Mouse (Mus musculus) C2C12 (cell line): ENCODE data around the gene Cited1. TPM values are rescaled to one million over a fixed set of nuclear protein-coding genes. Genes with fewer than 3 reads are reported as not detected.

Experiments used
- H3K27me3 ChIP-seq: one replicate; pipeline ENCODE4 v1.6.1; 2011; ENCODE audit not compliant: control insufficient read depth, insufficient read depth, insufficient read length
- H3K36me3 ChIP-seq: one replicate; pipeline ENCODE4 v1.6.1; 2011; ENCODE audit not compliant: control insufficient read depth, insufficient read depth
- H3K4me3 ChIP-seq: one replicate; pipeline ENCODE4 v1.5.1; 2011; ENCODE audit warnings: mild to moderate bottlenecking, control low read depth; ENCODE audit not compliant: poor library complexity, insufficient read depth, severe bottlenecking
- H3K79me2 ChIP-seq: one replicate; pipeline ENCODE4 v1.6.1; 2011; ENCODE audit not compliant: control insufficient read depth, insufficient read depth
- H3K79me3 ChIP-seq: one replicate; pipeline ENCODE4 v1.6.1; 2011; ENCODE audit warnings: low read depth, control low read depth
- H3ac ChIP-seq: one replicate; pipeline ENCODE3; 2011; ENCODE audit warnings: low read depth; ENCODE audit not compliant: control insufficient read depth, insufficient read length
- CEBPB ChIP-seq: IDR thresholded peaks from one replicate; pipeline ENCODE4 v1.6.1; 2011; ENCODE audit warnings: low read depth, mild to moderate bottlenecking, control low read depth, moderate library complexity
- CTCF ChIP-seq: IDR thresholded peaks from one replicate; pipeline ENCODE4 v1.5.1; 2011; ENCODE audit not compliant: control insufficient read depth, insufficient read depth, insufficient read length
- FOSL1 ChIP-seq: IDR thresholded peaks from one replicate; pipeline ENCODE4 v1.8.0; 2011; ENCODE audit warnings: mild to moderate bottlenecking, low read length; ENCODE audit not compliant: poor library complexity, insufficient read depth, severe bottlenecking
- MAX ChIP-seq: IDR thresholded peaks from one replicate; pipeline ENCODE4 v1.6.1; 2011; ENCODE audit warnings: mild to moderate bottlenecking, control low read depth
- MYOD1 ChIP-seq: IDR thresholded peaks from one replicate; pipeline ENCODE4 v1.6.1; 2011; ENCODE audit warnings: low read depth; ENCODE audit not compliant: control insufficient read depth, insufficient read length
- MYOG ChIP-seq: IDR thresholded peaks from one replicate; pipeline ENCODE4 v1.6.1; 2011; ENCODE audit not compliant: control insufficient read depth, insufficient read length; ENCODE audit errors: extremely low read depth
- USF1 ChIP-seq: IDR thresholded peaks from one replicate; pipeline ENCODE4 v1.6.1; 2011; ENCODE audit warnings: low read depth, mild to moderate bottlenecking, control low read depth, moderate library complexity
- long read RNA-seq, 2 experiments: library from polyadenylated mRNA; unstranded; transcript quantifications; one replicate each; pipeline ENCODE4 v2.0.0; 2019 to 2020
- polyA plus RNA-seq: library from polyadenylated mRNA; unstranded; fragments of >200 nt; fragmentation: generic; extraction: Trizol; gene quantifications from one replicate; pipeline ENCODE4 v1.2.1, GENCODE M21; 2012; ENCODE audit warnings: missing spikeins

Cited1 gene
- 12.3 TPM for polyA plus RNA-seq
- long read RNA-seq, experiment 1, partial matches to known transcripts: 0 of 2 reads
- long read RNA-seq, experiment 1, other reads (novel, unspliced or antisense): 0 of 2 reads
- long read RNA-seq, experiment 2: 0 reads

DNA sequence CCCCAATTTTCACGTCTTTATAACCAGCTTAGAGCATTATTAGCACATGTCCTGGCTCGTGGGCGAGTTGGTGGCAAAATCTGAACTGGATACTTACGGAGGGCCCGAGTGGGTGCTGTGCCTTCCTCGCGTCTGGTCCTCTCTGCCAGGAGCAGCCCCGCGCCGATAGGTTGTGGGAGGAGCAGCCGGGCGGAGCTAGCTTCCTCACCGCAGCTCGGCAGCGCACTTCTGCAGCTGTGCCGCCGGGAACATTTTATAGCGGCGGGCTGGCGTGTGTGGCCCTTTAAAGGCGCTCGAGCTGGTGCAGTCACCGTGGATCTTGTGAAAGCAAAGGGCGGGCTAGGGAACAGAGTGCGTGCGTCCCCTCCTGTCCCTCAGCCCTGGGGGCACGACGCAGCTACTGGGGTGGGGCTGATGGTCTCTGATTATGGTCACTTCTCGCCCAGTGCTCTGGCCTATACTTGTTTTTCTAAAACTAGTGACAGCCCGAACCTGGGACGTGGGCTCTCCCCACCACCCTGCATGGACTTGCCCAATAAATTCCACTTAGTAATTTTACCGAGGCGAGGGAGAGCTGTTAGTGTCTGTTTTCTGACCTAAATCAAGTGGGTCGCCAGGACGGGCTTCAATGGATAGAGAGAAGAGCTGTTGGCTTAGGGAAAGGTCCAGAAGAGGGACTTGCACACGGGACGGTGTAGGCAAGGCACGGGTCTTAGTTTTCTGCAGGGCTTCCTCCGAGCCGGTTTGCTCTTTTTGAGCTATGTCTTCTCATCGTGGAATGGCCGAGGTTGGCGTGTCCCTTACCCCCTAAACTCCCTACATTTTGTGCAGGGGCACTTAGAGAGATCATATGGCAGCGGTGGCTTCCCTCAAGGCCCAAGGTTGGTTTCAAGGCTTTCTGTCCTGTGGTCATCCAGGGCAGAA is at the start of gene Cited1:
TSS of gene Cited1 (minus strand) at position 245 of the 924 bp plus-strand sequence.
- Histone ChIP-seq H3K27me3 (no peaks in the 10 kb centered on the region), H3K79me3 (no peaks in the 10 kb centered on the region)
- TF ChIP-seq MYOG: no peak
- no peak for TF ChIP-seq CTCF

GRCm38 (mm10) chrX:102284889-102285288 is 32.9 kb upstream of the Cited1 start:
- no peaks in the 10 kb centered on the region for H3K27me3 ChIP-seq
- H3ac ChIP-seq: no peak overlapping the region
- no peaks in the 10 kb centered on the region for H3K79me2 ChIP-seq
- H3K79me3 ChIP-seq: no peaks in the 10 kb centered on the region
- TF ChIP-seq MYOD1 (no peak), FOSL1 (no peak), MAX (no peak), CEBPB (no peak), MYOG (no peak), USF1 (no peak), CTCF (no peak)
- no peaks in the 10 kb centered on the region for H3K36me3 ChIP-seq
- H3K4me3 ChIP-seq: no peak overlapping the region

More for the DNA sequence above, at the start of gene Cited1:
- Histone ChIP-seq H3ac (peak within 1 kb of the TSS; percentile 59), H3K4me3 (peak within 1 kb of the TSS; percentile 11), H3K36me3 (no peaks in the 10 kb centered on the region), H3K79me2 (no peaks in the 10 kb centered on the region)

DNA sequence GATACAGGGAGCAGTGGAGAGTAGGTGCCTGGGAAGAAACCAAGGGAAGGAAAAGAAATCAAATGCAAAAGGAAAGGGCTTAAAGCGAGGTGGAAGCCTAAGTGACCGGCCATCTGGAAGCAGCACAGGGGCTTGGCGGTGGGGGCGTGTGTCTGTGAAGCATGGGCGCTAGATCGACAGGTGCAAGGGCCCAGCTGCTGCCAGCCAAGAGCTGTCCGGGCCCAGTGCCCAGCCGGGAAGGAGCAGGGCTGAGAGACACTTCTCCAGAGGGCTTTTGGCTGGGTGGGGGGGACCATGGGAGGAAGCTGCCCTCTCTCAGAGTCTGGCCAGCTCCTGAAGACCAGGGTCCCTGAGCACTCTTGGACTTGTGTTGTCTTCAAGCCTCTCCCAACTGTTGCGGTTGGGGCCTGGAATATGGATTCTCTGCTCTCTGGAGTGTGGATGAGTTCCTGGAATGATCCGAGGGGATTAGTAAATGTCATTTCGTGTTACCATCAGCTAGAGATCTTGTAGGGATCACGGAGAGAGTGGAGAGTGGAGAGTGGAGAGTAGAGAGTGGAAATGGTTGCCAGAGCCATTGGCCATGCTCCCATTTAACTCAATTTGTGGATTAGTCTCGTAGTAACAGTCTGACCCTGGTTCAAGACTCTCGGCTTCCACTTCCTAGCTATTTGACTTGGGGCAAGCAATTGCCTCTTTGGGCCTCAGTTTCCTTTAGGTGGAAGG is 10.8 kb upstream of the Cited1 start:
- no peak overlapping the region for H3K4me3 ChIP-seq
- H3K36me3 ChIP-seq: no peaks in the 10 kb centered on the region
- H3ac ChIP-seq: no peak overlapping the region
- TF ChIP-seq MYOD1 (no peak), FOSL1 (no peak), MYOG (no peak), CEBPB (no peak), MAX (no peak), CTCF (no peak), USF1 (no peak)
- H3K79me2 ChIP-seq: no peaks in the 10 kb centered on the region
- H3K79me3 ChIP-seq: no peaks in the 10 kb centered on the region
- no peaks in the 10 kb centered on the region for H3K27me3 ChIP-seq

GRCm38 (mm10) chrX:102259772-102260171 is 7.8 kb upstream of the Cited1 start:
- Histone ChIP-seq H3K79me2 (no peaks in the 10 kb centered on the region), H3ac (no peak overlapping the region), H3K4me3 (no peak overlapping the region), H3K79me3 (no peaks in the 10 kb centered on the region), H3K36me3 (no peaks in the 10 kb centered on the region), H3K27me3 (no peaks in the 10 kb centered on the region)
- TF ChIP-seq CTCF: no peak
- no peak for TF ChIP-seq MAX
- no peak for TF ChIP-seq MYOD1
- no peak for TF ChIP-seq USF1
- TF ChIP-seq MYOG: no peak
- no peak for TF ChIP-seq FOSL1
- TF ChIP-seq CEBPB: no peak

GRCm38 (mm10) chrX:102253892-102254291 is 1.9 kb upstream of the Cited1 start:
- Histone ChIP-seq H3K4me3 (no peak overlapping the region), H3K79me3 (no peaks in the 10 kb centered on the region), H3K36me3 (no peaks in the 10 kb centered on the region), H3K79me2 (no peaks in the 10 kb centered on the region), H3K27me3 (no peaks in the 10 kb centered on the region), H3ac (no peak overlapping the region)
- TF ChIP-seq MAX: no peak
- no peak for TF ChIP-seq CTCF
- no peak for TF ChIP-seq USF1
- no peak for TF ChIP-seq MYOD1
- TF ChIP-seq FOSL1: no peak
- no peak for TF ChIP-seq CEBPB
- no peak for TF ChIP-seq MYOG
